Mouse (Mus musculus) adrenal gland, postnatal 36 days (tissue): Measurements from ENCODE around the gene Clybl. TPM values are rescaled to one million over a fixed set of nuclear protein-coding genes. Genes with fewer than 3 reads are reported as not detected.

ENCODE experiments used
- DNase-seq, 2 experiments: peaks; one replicate each; pipeline ENCODE4 v3.0.0; 2021; ENCODE audit warnings: mixed read lengths in 1 of 2
- total RNA-seq, 2 experiments: library from RNA; stranded (reverse); gene quantifications; 2 replicates each; pipeline ENCODE4 v1.2.3; 2021

Clybl gene
- total RNA-seq, 2 experiments from 2014 or later = 82.2 to 85.6 TPM

- no peak for DNase-seq
Observed at GRCm38 (mm10) chr14:122300261-122300660, 118.8 kb downstream of the Clybl start.

GRCm38 (mm10) chr14:122303821-122304220 is 122.3 kb downstream of the Clybl start:
- DNase-seq = no peak

- DNase-seq = no peak
Observed at GRCm38 (mm10) chr14:122305132-122305531, 123.6 kb downstream of the Clybl start.

GRCm38 (mm10) chr14:122312415-122312814 is 130.9 kb downstream of the Clybl start:
- DNase-seq = no peak

- no peak for DNase-seq
Observed at GRCm38 (mm10) chr14:122313328-122313727, 131.8 kb downstream of the Clybl start.

DNA sequence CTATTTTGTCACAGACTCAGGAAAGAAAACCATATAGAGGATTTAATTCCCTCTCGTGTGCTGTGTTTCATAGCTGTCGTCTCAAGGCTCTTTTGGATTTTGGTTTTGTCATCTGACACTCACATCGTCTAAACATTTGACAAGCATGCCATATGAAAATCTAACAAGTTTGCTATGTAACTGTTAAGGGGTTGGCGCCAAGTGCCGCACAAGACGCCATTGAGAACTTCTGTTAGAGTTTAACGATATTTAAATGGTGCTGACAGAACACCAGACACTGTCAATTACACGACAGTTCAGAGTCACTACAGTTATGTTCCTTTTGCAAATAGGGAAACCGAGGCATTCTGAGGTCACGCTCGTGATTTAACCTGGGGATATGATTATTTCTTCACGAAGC is 134.2 kb downstream of the Clybl start:
- DNase-seq = no peak

- DNase-seq = peak; percentile 15 to 27
Observed at GRCm38 (mm10) chr14:122322136-122322535, 140.6 kb downstream of the Clybl start.

DNA sequence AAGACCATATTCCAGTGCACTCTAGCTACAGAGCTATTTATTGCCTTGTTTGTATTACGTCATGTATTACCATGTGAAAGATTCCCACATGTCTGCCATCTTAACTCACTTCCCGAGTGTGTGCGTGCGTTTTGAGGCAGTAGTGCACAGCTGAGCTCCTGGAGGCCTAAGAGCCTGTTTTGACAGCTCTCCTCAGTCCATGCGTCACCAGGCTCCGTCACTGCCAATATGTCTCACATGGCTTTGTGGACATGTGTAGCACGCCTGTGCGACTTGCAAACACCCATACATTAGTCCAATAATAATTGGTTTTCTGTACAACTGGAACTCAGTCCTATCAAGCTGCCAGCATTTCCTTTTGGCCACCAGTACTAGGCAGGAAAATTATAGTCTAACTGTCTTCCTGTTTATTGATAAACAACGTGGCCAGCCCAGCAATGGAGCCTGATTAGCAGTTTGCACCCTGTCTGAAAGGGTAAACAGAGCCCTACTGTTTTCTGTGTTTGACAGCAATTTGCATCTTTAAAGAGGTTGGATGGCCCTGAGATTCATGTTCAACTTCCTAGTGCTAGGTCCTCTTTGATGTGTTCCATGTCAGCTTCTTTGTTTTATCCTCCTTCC is 142.4 kb downstream of the Clybl start:
- no peak for DNase-seq

GRCm38 (mm10) chr14:122330136-122330535 is 148.6 kb downstream of the Clybl start:
- no peak for DNase-seq

GRCm38 (mm10) chr14:122330716-122331115 is 149.2 kb downstream of the Clybl start:
- no peak for DNase-seq

- no peak for DNase-seq
Observed at GRCm38 (mm10) chr14:122331635-122332460, 150.3 kb downstream of the Clybl start.

- DNase-seq = no peak
Observed at GRCm38 (mm10) chr14:122336957-122337356, 155.5 kb downstream of the Clybl start.

- no peak for DNase-seq
Observed at GRCm38 (mm10) chr14:122338784-122339183, 157.3 kb downstream of the Clybl start.

- DNase-seq = no peak
Observed at GRCm38 (mm10) chr14:122340141-122340540, 158.6 kb downstream of the Clybl start.

GRCm38 (mm10) chr14:122341591-122342360 is 160.3 kb downstream of the Clybl start:
- no peak for DNase-seq

DNA sequence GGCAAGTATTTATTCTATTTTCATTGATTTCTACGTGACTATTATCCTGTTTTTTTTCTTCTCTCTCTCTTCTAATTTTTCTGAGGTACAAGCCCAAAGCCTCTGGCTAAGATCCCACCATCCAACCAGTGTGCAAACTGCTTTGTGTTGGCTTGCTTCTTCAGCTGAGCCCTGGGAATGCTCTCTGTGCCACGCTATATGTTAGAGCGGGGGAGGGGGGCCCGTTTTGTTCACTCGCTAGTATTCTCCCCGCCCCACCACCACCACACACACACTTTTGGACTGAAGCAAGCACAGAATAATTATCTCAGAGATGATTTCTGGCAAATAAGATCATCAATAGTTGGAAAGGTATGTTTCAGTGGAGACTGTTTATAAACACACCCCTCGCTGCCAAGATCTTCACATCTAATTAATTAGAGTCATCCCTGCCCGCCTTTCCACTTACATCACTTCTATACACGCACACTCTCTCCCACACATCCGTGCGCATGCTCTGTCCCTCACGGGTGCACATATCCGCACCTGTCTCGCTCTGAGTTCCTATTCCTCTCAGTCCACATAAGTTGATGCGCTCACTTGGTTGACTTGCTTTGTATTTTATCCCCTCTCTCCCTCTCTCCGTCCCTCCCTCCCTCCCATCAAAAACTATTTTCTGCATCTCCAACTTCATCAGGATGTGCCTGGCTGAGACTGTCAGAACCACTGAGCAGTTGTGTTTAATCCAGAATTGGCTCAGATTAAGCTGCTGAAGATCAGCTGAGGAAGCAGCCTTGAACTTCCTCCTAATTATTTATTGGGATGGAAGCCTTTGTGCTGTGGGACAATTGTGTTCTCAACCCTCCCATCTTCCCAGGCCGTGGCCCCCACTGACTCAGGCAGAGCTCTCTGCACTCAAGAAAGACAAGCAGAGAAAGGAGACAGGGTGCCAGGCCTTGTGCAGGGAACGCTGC is 163.0 kb downstream of the Clybl start:
- no peak for DNase-seq

DNA sequence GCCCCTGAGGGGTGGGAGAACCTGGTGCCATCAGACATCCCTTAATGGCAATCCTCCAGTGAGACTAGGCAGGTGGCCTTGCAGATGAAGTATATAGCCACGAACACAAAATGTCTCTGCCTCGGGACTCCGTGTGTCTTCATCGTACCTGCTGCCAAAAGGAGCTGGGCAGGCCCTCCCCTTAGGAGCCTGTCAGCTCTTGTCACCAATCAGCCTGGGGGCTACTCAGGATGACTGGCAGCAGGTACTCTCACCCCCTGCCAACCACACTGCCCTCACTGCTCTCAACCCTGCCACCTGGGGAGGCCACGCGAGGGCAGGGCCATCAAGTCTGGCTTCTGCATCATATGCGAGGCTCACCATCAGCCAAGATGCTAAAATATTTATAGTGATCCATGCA is 166.6 kb downstream of the Clybl start:
- DNase-seq = no peak

GRCm38 (mm10) chr14:122349326-122349725 is 167.8 kb downstream of the Clybl start:
- DNase-seq = no peak

DNA sequence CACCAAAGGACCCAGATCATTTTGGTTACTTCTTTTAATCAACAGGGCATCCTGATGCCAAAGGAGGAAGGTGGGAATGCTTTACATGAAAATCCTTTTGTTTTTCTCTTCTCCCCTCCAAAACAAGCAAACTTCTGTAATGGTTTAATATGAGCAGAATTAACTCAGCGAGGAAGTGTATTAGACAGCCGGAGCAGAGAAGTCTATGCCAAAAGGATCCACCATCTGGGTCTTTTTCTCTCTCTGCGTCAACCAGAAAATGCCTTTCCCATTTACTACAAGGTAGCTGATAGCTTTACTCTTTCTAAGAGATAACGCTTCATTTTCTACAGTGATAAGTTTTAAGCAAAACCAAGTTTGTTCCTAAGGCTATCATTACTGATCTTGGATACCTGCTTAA is 168.3 kb downstream of the Clybl start:
- no peak for DNase-seq

- peak; percentile 64 to 77 for DNase-seq
Observed at GRCm38 (mm10) chr14:122350766-122351165, 169.3 kb downstream of the Clybl start.

DNA sequence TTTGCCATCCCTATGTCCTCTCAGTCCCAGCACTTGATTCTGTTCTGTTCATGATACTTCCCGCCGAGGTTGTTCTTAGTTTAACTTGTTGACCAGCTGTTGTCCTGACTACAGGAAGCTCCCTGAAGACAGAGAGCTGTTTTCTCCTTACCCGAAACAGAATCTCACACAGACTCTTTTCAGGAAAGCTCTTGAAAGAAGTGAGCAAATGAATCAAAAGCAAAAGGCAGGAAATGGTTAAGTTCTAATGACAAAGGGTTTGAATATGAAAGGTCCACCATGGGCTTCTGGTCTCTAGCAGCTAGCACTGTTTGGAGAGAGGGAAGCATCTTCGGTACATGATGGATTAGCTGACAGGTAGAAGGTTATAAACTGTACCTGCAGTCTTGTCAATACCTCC is 175.8 kb downstream of the Clybl start:
- DNase-seq = no peak

DNA sequence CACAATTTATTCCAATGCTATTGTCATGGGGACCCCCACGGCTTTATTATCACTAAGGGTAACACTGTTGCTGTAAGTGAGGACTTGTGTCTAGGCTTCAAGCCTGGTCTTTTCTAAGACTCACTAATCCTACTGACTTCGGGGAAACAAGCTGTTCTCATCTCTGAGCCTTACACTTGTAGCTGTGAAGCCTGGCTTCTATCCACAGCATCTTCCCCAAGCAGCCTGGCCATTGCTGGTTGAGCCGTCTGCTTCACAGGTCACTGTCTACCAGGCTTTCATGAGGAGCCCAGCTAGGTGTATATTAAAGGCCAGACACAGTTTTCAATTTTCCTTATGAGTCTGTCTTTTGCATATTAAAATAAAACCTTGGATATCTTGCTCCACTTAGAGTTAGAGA is 177.1 kb downstream of the Clybl start:
- DNase-seq = no peak
